Mouse (Mus musculus) layer of hippocampus, postnatal 36 days (tissue): ENCODE data around the gene Lsm2. TPM values are rescaled to one million over a fixed set of nuclear protein-coding genes. Genes with fewer than 3 reads are reported as not detected.
A peak's percentile ranks its signal among the peaks of the same experiment; 100 is the strongest.

Source experiments
- DNase-seq, 2 experiments: peaks; one replicate each; pipeline ENCODE4 v3.0.0; 2022
- total RNA-seq, 2 experiments: library from RNA; stranded (reverse); gene quantifications; 2 replicates each; pipeline ENCODE4 v1.2.3; 2021

The Lsm2 gene
- total RNA-seq, 2 experiments from 2014 or later = 17.3 to 19.1 TPM

GRCm38 (mm10) chr17:35016376-35016775, 34.7 kb downstream of the Lsm2 start, which contains the start of gene Vwa7:
TSS of gene Vwa7 (plus strand) at chr17:35016579.
- DNase-seq = no peak

- DNase-seq = no peak
These were observed 35.4 kb downstream of the Lsm2 start for GRCm38 (mm10) chr17:35016791-35017705.

GRCm38 (mm10) chr17:35017706-35018030, 36.0 kb downstream of the Lsm2 start:
- DNase-seq = no peak

DNA sequence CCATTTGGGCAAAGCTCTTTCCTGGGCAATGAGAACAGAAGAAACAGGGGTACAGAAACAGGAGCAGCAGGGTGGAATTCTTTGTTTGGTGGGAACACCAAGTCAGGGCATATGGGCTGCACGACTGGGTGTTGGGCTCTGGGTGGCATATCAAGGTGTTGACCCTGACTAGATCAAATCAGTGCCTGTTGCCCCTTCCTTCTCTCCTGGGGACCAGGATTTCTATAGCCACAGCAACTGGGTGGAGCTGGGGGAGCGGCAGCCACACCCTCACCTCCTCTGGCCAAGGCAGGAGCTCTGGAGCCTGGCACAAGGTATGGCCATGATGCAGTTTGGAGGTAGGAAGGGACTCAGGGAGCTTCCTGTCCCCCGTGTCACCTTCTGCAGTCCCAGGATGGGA, 36.5 kb downstream of the Lsm2 start:
- DNase-seq = no peak

DNA sequence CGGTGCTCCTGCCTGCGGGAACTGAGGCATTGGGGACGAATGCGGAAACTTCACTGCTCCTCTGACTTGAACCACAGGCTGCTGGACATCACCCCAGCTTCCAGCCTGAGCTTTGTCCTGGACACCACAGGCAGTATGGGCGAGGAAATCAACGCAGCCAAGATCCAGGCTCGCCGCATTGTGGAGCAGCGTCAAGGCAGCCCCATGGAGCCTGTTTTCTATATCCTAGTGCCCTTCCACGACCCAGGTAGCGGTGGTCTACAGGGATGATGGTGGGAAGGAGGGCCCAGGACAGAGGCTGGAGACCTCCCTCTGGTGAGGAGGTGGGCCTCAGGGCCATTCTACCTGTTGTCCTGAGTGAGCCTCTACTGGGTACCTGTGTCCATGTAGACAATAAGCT, 38.2 kb downstream of the Lsm2 start:
- DNase-seq = no peak

DNA sequence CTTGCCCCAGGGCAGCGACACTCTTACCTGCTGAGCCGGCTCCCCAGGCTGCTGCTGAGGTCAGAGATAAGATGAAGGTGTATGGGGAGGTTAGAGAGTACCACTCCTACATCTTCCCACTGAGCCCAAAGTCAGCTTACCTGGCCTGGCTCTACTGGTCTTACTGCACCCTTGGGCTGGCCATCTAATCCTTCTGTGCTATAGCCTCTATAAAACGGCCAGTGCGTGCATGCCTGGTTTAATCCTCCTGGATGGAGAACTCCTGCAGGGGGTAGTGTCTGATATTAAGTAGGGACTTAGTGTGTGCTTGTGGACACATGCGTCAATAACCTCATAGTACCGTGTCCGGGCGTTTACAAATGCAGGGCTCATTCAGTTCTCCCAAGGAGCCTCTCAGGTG, 38.9 kb downstream of the Lsm2 start:
- no peak for DNase-seq

- DNase-seq = peak; percentile 83 to 86
These were observed 39.6 kb downstream of the Lsm2 start for GRCm38 (mm10) chr17:35021163-35021808.

GRCm38 (mm10) chr17:35021842-35022477, 40.3 kb downstream of the Lsm2 start:
- DNase-seq = no peak

DNA sequence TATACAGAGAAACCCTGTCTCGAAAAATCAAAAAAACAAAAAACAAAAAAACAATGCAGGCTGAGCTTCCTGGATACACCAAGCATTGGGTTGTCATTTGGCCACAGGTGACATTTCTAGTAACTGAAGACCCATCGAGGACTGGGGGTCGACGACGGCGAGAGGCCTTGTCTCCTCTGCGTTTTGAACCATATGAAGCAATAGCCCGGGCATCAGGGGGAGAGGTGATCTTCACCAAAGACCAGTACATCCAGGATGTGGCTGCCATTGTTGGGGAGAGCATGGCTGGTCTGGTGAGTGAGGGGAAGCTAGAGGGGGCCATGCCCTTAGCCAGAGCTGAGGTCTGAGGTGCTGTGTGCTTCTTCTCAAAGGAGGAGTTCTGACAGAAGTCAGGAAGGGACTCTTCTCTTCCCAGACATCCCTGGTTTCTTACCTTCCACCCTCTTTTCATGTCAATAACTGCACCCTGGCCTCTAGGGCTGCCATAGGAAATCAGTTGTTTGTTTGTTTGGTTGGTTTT, 40.9 kb downstream of the Lsm2 start:
- DNase-seq = no peak

DNA sequence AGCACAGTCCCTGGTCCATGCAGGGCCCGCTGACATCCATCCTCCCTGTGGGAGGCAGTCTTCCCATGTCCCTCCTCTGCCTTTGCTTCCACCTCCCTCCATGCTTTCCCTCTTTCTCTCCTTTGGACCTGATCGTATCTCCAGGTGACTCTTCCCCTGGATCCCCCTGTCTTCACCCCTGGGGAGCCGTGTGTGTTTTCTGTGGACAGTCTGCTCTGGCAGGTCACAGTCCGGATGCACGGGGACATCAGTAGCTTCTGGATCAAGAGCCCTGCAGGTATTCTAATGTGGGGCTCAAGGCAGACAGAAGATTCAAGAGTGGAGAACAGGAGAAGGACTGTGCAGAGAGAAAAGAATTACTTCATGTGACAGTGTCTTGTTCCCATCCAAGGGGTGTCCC, 41.6 kb downstream of the Lsm2 start:
- DNase-seq = no peak

GRCm38 (mm10) chr17:35023756-35024155, 42.1 kb downstream of the Lsm2 start:
- DNase-seq = no peak

DNA sequence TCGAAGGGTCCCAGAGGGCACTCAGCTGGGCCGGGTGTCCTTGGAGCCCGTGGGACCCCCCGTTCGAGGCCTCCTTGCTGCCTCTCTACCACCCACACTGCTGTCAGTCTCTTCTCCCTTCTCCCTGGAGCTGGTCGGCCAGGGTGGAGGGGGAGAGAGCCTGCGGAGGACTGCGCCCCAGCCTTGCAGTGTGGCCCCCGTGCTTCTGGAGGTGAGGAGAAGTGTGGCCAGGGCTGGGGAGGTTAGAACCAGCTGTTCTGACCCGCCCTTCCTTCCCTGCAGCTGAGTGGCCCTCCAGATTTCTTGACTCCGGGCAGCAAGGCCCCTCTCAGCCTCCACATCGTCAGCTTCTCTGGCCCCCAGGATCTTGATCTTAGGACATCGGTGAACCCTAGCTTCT, 42.6 kb downstream of the Lsm2 start:
- DNase-seq = no peak

DNA sequence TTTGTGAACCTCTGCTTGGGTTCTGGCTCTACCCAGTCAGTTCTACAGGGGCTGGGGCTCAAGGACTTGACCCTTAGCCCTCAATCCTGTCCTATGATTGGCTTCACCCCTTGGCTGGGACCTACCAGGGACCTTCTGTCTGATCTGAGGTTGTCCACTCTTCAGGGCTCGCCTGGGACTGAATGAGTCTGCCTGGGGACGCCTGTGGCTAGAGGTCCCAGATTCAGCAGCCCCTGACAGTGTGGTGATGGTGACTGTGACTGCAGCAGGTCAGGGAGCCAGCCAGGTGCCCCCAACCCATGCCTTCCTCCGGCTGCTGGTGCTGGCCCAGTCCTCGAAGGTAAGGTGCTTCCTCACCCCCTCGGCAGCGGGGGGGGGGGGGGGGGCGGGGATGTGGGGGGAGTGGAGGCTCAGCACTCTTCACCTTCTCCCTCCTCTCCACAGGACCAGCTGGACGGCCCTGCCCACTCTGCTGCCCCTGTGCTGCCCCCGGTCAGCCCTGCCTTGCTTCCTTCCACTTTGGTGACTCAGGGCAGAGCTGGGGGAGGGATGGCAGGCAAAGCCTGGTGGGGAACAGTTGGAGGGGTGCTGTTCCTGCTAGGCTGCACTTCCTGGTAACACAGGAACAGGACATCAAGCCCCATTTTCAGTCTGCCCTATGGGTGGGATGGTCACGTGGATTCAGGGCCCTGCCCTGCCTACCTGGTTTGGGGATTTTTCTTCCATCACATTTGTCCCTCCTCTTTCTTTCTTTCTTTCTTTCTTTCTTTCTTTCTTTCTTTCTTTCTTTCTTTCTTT, 43.2 kb downstream of the Lsm2 start:
- DNase-seq = no peak

GRCm38 (mm10) chr17:35026206-35026605, 44.5 kb downstream of the Lsm2 start:
- DNase-seq = no peak

- peak; percentile 37 to 70 for DNase-seq
These were observed 45.8 kb downstream of the Lsm2 start, which contains the start of gene Sapcd1 for GRCm38 (mm10) chr17:35027277-35028068. TSS of gene Sapcd1 (minus strand) at chr17:35028016.

- no peak for DNase-seq
These were observed 46.7 kb downstream of the Lsm2 start for GRCm38 (mm10) chr17:35028315-35028714.

GRCm38 (mm10) chr17:35029691-35030532, 48.2 kb downstream of the Lsm2 start:
- DNase-seq = no peak

DNA sequence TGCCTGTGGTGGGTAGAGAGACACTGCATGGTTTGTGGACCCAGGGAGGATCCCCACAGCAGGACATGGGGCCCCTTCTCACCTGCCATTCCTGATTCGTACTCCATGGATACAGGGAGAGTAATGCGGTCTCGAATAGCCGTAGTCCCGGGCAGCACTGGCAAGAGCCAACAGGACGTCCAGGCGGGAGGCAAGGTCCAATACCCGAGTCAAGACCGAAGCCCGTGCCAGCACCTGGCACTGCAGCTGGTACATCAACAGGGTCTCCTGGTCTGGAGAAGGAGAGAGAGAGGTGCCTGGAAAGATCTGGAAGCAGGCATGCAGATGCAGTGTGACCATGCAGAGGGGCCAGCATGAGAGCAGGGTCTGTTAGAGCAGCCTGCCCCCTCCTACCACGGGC, 49.6 kb downstream of the Lsm2 start:
- no peak for DNase-seq

DNA sequence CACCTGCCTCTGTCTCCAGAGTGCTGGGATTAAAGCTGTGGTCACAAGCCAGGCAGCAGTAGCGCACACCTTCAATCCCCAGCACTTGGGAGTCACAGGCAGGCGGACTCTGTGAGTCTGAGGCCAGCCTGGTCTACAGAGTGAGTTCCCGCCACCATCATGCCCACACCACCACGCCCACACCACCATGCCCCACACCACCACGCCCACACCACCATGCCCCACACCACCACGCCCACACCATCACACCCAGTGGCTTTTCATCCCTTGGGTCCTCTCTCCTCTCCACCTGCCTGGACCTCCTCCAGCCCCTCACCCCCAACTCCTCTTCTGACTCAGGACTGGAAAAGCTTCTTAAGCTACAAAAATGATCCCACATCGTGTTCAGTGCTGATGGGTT, 50.2 kb downstream of the Lsm2 start:
- no peak for DNase-seq

- no peak for DNase-seq
These were observed 50.7 kb downstream of the Lsm2 start for GRCm38 (mm10) chr17:35032323-35032870.
